Mouse (Mus musculus): ENCODE results near the gene Cd180. TPM values are rescaled to one million over a fixed set of nuclear protein-coding genes. Genes with fewer than 3 reads are reported as not detected.

The Cd180 gene
- polyA plus RNA-seq, 1 experiment from 2014 or later = 0.66 TPM

DNA sequence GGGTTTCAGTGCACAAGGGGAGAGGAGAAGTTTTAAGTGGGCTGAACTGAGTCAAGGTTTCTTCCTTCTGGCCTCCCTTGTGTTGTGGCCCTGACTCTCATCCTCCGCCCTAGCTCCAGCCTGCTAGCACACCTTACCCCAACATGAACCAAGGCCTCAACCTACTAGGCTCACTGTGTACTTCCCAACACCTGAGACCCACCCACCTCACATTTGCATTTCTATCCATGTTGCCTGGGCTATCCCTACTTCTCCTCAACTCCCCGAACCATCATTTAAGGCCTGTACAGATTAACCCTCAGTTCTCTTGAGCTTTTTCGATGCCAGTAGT is 51.9 kb downstream of the Cd180 start:
- no peak for DNase-seq (ENCODE audit: low spot score)
- Histone ChIP-seq H3K36me3 (ENCODE audit: control insufficient read depth, insufficient read depth, low read length) (peaks cover 8% of the 10 kb centered on the region; the same call in 1 of the 2 replicates), H3K4me2 (ENCODE audit: low read length) (no peak overlapping the region), H3K4me3 (ENCODE audit: low read depth, low read length) (no peak overlapping the region), H3K27ac (ENCODE audit: low read depth, low read length) (no peak overlapping the region; the same call in 1 of the 2 replicates), H3K9me3 (replicated peaks; ENCODE audit: control insufficient read depth, low read length) (no peaks in the 10 kb centered on the region), H3K4me1 (ENCODE audit: control insufficient read depth, insufficient read depth, low read length) (no peaks in the 10 kb centered on the region), H3K9ac (ENCODE audit: low read length) (no peak overlapping the region), H3K27me3 (replicated peaks; ENCODE audit: control insufficient read depth, insufficient read depth, low read length) (no peaks in the 10 kb centered on the region)
- WGBS = 97% methylated on average over 3 of the region's 3 CpGs
- peak; percentile 18; the same call in 1 of the 2 replicates for ATAC-seq

DNA sequence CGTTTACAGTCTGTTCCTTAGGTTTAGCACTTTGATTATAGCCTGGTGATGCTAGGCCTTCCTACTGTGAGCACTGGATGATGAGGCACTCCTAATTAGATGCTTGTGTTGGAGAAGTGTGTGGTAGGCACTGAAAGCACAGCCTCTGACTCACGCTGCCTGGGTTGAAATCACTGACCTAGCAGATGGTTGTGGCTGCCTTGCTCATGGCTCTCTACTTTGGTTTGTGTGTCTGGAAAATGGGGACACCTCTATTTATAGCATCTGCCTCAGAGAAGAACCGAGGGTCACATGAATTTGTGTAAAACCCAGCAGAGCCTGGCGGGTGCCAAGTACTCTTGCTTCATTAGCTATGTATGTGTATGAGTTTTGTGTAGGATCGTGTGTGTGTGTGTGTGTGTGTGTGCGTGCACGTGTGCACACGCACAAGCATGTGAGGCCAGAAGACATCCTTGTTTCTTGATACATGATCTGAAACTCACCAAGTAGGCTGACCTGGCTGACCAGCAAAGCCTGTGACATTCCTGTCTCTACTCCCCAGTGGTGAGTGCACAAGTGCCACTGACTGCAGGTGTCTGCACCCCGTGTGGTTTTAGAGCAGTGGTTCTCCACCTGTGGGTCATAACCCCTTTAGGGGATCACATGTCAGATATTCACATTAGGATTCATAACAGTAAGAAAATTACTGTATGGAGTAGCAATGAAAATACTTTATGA is 52.4 kb downstream of the Cd180 start:
- DNase-seq (ENCODE audit: low spot score) (no peak), ATAC-seq (peak; percentile 18; the same call in 1 of the 2 replicates)
- Histone ChIP-seq H3K9me3 (replicated peaks; ENCODE audit: control insufficient read depth, low read length) (no peaks in the 10 kb centered on the region), H3K4me2 (ENCODE audit: low read length) (no peak overlapping the region), H3K4me3 (ENCODE audit: low read depth, low read length) (no peak overlapping the region), H3K4me1 (ENCODE audit: control insufficient read depth, insufficient read depth, low read length) (no peaks in the 10 kb centered on the region), H3K27ac (ENCODE audit: low read depth, low read length) (no peak overlapping the region), H3K9ac (ENCODE audit: low read length) (no peak overlapping the region), H3K27me3 (replicated peaks; ENCODE audit: control insufficient read depth, insufficient read depth, low read length) (no peaks in the 10 kb centered on the region), H3K36me3 (ENCODE audit: control insufficient read depth, insufficient read depth, low read length) (peaks cover 8% of the 10 kb centered on the region; the same call in 1 of the 2 replicates)
- 85% methylated on average over 9 of the region's 9 CpGs for WGBS

DNA sequence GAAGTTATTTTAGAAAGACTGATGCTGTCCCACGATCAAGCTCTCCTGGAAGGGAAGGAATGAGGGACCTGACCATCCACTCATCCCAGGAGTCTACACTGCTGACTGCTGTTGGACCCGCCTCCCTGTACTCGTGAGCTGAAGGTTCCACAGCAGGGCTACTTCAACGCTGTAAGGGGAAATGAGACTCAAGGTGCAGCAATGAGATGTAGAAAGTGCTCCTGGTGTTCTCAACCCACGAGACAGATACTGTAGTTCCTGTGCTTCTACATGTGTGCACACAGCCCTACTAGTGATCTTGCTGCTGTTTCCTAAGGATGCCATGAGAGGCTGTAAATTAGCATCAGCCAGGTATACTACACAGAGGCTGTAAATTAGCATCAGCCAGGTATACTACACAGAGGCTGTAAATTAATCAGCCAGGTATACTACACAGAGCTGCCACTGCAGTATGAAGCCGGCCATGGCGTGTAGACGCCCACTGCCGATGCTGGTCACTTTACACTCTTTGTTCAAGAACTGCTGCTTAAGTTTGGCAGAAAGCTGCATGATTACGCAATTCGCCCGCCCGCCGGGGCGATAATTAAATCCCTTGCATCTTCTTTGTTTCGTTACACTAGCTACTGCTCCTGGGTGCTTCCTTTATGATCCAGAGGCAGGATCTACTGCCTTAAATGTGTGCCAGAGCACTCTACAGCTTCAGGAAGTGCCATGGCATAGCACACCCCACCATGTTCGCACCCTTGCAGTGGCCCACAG is 53.6 kb downstream of the Cd180 start:
- Histone ChIP-seq H3K4me2 (ENCODE audit: low read length) (no peak overlapping the region), H3K9me3 (replicated peaks; ENCODE audit: control insufficient read depth, low read length) (no peaks in the 10 kb centered on the region), H3K36me3 (ENCODE audit: control insufficient read depth, insufficient read depth, low read length) (peaks cover 8% of the 10 kb centered on the region; the same call in 1 of the 2 replicates), H3K27me3 (replicated peaks; ENCODE audit: control insufficient read depth, insufficient read depth, low read length) (no peaks in the 10 kb centered on the region), H3K9ac (ENCODE audit: low read length) (no peak overlapping the region), H3K4me3 (ENCODE audit: low read depth, low read length) (no peak overlapping the region), H3K27ac (ENCODE audit: low read depth, low read length) (no peak overlapping the region), H3K4me1 (ENCODE audit: control insufficient read depth, insufficient read depth, low read length) (no peaks in the 10 kb centered on the region)
- DNase-seq (ENCODE audit: low spot score) = peak; percentile 28
- ATAC-seq = 0 out of 2 replicates have a peak, but pooled peaks have one; percentile 33
- WGBS = 74% methylated on average over 17 of the region's 17 CpGs

DNA sequence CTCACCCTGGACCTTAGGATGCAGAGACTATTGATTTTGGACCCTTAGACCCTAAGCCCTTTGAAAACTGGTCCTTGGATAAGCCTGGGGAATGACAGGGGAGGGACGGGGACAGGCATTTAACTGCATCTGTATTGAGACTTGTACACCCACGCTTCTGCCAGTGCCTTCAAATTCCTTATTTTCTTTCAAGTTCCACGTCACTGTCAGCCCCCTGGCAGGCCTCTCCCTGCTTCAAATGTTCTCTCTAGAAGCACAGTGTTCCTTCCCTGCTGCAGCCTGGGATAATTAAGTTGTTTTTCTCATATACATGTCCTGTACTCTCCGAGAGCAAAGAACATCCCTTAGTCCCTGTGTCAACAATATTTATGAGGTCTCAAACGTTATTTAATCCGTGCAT is 55.8 kb downstream of the Cd180 start:
- Histone ChIP-seq H3K9ac (ENCODE audit: low read length) (no peak overlapping the region), H3K4me1 (ENCODE audit: control insufficient read depth, insufficient read depth, low read length) (no peaks in the 10 kb centered on the region), H3K4me3 (ENCODE audit: low read depth, low read length) (no peak overlapping the region), H3K9me3 (replicated peaks; ENCODE audit: control insufficient read depth, low read length) (no peaks in the 10 kb centered on the region), H3K36me3 (ENCODE audit: control insufficient read depth, insufficient read depth, low read length) (peaks cover 8% of the 10 kb centered on the region; the same call in 1 of the 2 replicates), H3K4me2 (ENCODE audit: low read length) (no peak overlapping the region), H3K27me3 (replicated peaks; ENCODE audit: control insufficient read depth, insufficient read depth, low read length) (no peaks in the 10 kb centered on the region), H3K27ac (ENCODE audit: low read depth, low read length) (no peak overlapping the region)
- 68% methylated on average over 6 of the region's 6 CpGs for WGBS
- ATAC-seq (no peak), DNase-seq (ENCODE audit: low spot score) (no peak)

DNA sequence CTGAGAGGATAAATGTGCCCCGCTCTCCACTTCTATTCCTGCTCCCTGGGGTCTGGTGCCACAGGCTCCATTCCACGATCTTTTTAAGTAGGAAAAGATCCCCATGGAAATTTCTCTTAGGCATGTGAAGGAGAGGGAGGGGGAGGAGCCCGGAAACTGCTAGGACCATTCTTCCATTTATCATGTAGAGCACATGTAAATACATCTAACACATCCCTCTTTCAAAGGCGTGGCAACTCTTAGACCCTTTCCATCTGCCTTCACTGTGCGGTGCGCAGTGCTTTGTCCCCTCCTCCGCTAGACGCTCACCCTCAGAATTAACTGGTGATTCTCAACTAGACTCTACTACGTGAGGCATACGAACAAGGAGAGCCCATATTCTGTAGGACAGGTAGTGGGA is 56.5 kb downstream of the Cd180 start:
- Histone ChIP-seq H3K4me1 (ENCODE audit: control insufficient read depth, insufficient read depth, low read length) (no peaks in the 10 kb centered on the region), H3K9ac (ENCODE audit: low read length) (no peak overlapping the region), H3K27me3 (replicated peaks; ENCODE audit: control insufficient read depth, insufficient read depth, low read length) (no peaks in the 10 kb centered on the region), H3K36me3 (ENCODE audit: control insufficient read depth, insufficient read depth, low read length) (peaks cover 8% of the 10 kb centered on the region; the same call in 1 of the 2 replicates), H3K27ac (ENCODE audit: low read depth, low read length) (no peak overlapping the region), H3K4me3 (ENCODE audit: low read depth, low read length) (no peak overlapping the region), H3K9me3 (replicated peaks; ENCODE audit: control insufficient read depth, low read length) (no peaks in the 10 kb centered on the region), H3K4me2 (ENCODE audit: low read length) (no peak overlapping the region)
- WGBS = 89% methylated on average over 10 of the region's 10 CpGs
- DNase-seq (ENCODE audit: low spot score) (no peak), ATAC-seq (no peak)

DNA sequence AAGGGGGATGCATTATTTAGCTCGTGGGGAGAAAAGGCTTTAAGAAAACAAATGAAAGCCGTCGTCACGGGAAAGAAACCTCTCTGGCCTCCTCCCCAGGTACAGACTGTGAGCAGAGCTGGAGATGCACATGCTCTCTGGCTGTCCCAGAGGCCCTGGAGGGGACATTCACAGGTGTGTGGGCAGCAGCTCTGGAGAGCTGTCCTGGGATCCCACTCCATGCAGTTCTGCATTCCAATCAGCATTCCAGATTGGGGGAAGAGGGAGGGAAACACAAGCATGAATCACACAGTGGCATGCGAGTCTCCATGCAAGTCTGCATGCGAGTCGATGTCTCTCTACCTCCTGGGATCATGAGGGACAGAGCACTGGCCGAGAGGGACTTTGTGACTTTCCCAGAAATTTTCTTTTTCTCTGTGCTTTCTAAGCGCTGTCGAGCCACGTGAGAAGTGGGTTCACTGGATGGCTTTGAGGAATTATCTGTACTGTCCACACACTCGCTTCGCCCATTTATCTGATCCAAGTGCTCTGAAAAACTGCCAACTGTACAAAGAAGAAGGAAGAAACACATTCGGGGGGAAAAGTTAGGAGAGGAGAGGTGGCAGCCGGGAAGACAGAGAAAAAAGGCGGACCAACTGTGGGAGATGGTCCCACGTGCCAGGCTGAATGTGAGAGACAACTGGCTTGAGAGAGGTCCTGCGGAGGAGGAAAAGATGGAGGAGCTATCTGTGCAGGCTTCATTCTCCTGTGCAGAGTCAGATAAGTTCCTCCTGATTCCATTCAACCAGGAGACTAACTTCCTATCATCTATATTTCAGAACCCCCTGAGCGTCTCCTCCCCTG is 60.6 kb downstream of the Cd180 start:
- Histone ChIP-seq H3K4me1 (ENCODE audit: control insufficient read depth, insufficient read depth, low read length) (no peaks in the 10 kb centered on the region), H3K9me3 (replicated peaks; ENCODE audit: control insufficient read depth, low read length) (no peaks in the 10 kb centered on the region), H3K27me3 (replicated peaks; ENCODE audit: control insufficient read depth, insufficient read depth, low read length) (no peaks in the 10 kb centered on the region), H3K9ac (ENCODE audit: low read length) (no peak overlapping the region), H3K27ac (ENCODE audit: low read depth, low read length) (no peak overlapping the region), H3K4me2 (ENCODE audit: low read length) (no peak overlapping the region), H3K36me3 (ENCODE audit: control insufficient read depth, insufficient read depth, low read length) (peaks cover 7% of the 10 kb centered on the region; the same call in 1 of the 2 replicates), H3K4me3 (ENCODE audit: low read depth, low read length) (no peak overlapping the region)
- DNase-seq (ENCODE audit: low spot score) (no peak), ATAC-seq (no peak)
- WGBS = 88% methylated on average over 19 of the region's 19 CpGs

DNA sequence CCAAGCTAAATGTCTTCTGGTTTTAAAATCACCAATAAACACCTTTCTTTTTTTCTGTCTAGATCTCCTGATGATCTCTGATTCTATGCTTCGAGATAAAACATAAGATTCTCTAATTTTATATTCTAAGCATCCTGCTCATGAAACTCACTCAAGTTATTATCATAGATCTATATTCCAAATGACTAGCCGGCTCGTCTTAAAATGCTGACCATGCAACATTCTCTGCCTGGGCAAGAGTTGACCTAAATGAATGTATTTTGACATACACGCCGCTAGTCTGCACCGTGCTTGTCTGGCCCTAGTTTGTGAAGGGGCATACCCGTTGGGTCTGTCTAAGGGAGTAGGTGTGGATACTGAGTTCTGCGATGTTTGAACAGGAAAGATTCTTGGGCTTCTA is 61.8 kb downstream of the Cd180 start:
- WGBS = 93% methylated on average over 8 of the region's 8 CpGs
- H3K27me3 ChIP-seq (replicated peaks; ENCODE audit: control insufficient read depth, insufficient read depth, low read length) = no peaks in the 10 kb centered on the region
- H3K36me3 ChIP-seq (ENCODE audit: control insufficient read depth, insufficient read depth, low read length) = peaks cover 3% of the 10 kb centered on the region; the same call in 1 of the 2 replicates
- H3K4me3 ChIP-seq (ENCODE audit: low read depth, low read length) = no peak overlapping the region
- no peak overlapping the region for H3K4me2 ChIP-seq (ENCODE audit: low read length)
- H3K9me3 ChIP-seq (replicated peaks; ENCODE audit: control insufficient read depth, low read length) = no peaks in the 10 kb centered on the region
- DNase-seq (ENCODE audit: low spot score) = no peak
- H3K9ac ChIP-seq (ENCODE audit: low read length) = no peak overlapping the region
- no peak overlapping the region for H3K27ac ChIP-seq (ENCODE audit: low read depth, low read length)
- H3K4me1 ChIP-seq (ENCODE audit: control insufficient read depth, insufficient read depth, low read length) = no peaks in the 10 kb centered on the region
- ATAC-seq = no peak

DNA sequence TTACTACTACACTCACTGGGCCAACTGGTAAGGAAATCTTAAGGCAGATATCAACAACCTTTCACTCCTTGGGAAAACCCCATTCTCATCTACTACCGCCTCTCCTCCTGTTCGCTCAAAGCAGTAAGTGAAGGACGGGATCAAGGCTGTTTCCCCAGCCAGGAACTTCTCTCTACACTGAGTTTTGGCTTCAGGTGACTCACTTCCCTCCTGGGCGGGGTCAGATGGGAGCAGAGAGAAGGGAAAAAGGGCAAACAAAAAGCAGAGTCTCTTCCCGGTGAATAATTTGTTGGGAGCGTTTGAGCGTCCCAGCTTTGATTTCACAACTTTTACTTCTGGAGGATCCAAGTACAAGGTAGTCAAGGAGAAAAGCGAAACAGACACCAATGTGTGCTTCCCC is 62.7 kb downstream of the Cd180 start:
- H3K4me2 ChIP-seq (ENCODE audit: low read length) = no peak overlapping the region
- WGBS = 95% methylated on average over 8 of the region's 8 CpGs

More for the DNA sequence above, 62.7 kb downstream of the Cd180 start:
- no peaks in the 10 kb centered on the region for H3K4me1 ChIP-seq (ENCODE audit: control insufficient read depth, insufficient read depth, low read length)
- DNase-seq (ENCODE audit: low spot score) (no peak), ATAC-seq (no peak)
- H3K27ac ChIP-seq (ENCODE audit: low read depth, low read length) = no peak overlapping the region
- no peaks in the 10 kb centered on the region for H3K27me3 ChIP-seq (replicated peaks; ENCODE audit: control insufficient read depth, insufficient read depth, low read length)
- H3K9ac ChIP-seq (ENCODE audit: low read length) = no peak overlapping the region
- H3K4me3 ChIP-seq (ENCODE audit: low read depth, low read length) = no peak overlapping the region
- no peaks in the 10 kb centered on the region for H3K9me3 ChIP-seq (replicated peaks; ENCODE audit: control insufficient read depth, low read length)
- H3K36me3 ChIP-seq (ENCODE audit: control insufficient read depth, insufficient read depth, low read length) = peaks cover 3% of the 10 kb centered on the region; the same call in 1 of the 2 replicates
